Mouse (Mus musculus): ENCODE measurements at regions not wholly inside any gene's neighbourhood (a gene's known extent, or its start where the extent isn't known, plus 50 kb on each side); places are given as distances from the start of the nearest gene placed in this dataset.

DNA sequence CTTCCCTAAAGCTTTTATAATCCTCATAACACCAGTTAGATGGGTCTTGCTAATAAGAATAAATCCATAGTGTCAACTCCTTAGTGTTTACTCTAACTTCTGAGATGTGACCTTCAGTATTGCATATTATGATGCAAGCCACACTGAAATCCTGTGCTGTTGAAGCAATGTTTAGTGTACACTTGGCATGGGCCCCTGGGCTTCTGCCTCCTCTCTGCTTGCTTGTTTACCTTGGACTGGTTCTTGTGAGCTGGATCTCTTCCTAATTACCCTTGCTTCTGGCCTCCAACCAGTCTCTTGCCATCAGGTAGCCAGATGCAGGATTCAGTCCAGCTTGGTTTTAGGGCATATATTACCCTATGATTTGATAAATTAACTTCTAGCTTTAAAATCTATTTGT is 57.0 kb downstream of the Rgs2 start:
- H3K4me3 ChIP-seq (ENCODE audit: low read depth, low read length): no peak overlapping the region
- no peaks in the 10 kb centered on the region for H3K27me3 ChIP-seq (ENCODE audit: insufficient read depth, low read length)
- H3K4me1 ChIP-seq (ENCODE audit: insufficient read depth): no peaks in the 10 kb centered on the region
- H3K27ac ChIP-seq (ENCODE audit: low read depth): no peak overlapping the region
- ATAC-seq (ENCODE audit: insufficient read depth) (peak; percentile 66; the same call in 1 of the 2 replicates), DNase-seq (peak; percentile 51)
- H3K9ac ChIP-seq: no peak overlapping the region
- H3K36me3 ChIP-seq (ENCODE audit: insufficient read depth): no peaks in the 10 kb centered on the region
- H3K9me3 ChIP-seq (ENCODE audit: low read depth, low read length): no peaks in the 10 kb centered on the region
- H3K4me2 ChIP-seq: no peak overlapping the region
- no peak for TF ChIP-seq CTCF (IDR thresholded peaks at IDR 0.05; ENCODE audit: low read depth)

- ATAC-seq (ENCODE audit: insufficient read depth) (peak; percentile 77), DNase-seq (peak; percentile 61)
- Histone ChIP-seq H3K4me3 (ENCODE audit: low read depth, low read length) (no peak overlapping the region), H3K36me3 (ENCODE audit: insufficient read depth) (no peaks in the 10 kb centered on the region), H3K9ac (no peak overlapping the region), H3K27ac (ENCODE audit: low read depth) (no peak overlapping the region), H3K4me1 (ENCODE audit: insufficient read depth) (no peaks in the 10 kb centered on the region), H3K27me3 (ENCODE audit: insufficient read depth, low read length) (no peaks in the 10 kb centered on the region), H3K9me3 (ENCODE audit: low read depth, low read length) (no peaks in the 10 kb centered on the region), H3K4me2 (no peak overlapping the region)
- WGBS: 62% methylated on average over 5 of the region's 5 CpGs
- TF ChIP-seq CTCF (IDR thresholded peaks at IDR 0.05; ENCODE audit: low read depth): no peak
These were observed 62.5 kb downstream of the Rgs2 start for GRCm38 (mm10) chr1:143941465-143941864.

DNA sequence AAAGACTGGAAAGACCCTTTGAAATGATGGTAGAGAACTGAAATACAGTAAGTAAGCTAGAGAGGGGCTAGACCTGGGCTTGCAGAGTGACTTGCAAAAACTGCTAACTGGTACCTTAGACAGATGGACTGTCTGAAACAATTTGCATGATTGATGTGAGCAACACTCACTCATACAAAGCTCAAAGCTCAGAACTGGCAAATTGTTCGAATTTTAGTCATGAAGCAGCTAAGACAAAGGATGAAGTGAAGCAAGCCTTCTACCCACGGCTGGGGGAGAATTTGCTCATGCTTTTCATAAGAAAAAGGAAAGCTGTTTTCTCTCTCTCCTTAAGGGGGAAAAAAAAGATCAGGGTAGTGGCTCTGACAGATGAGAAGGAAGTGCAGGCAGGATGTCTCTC is 64.5 kb downstream of the Rgs2 start:
- Histone ChIP-seq H3K4me1 (ENCODE audit: insufficient read depth) (no peaks in the 10 kb centered on the region), H3K4me3 (ENCODE audit: low read depth, low read length) (no peak overlapping the region), H3K27ac (ENCODE audit: low read depth) (no peak overlapping the region), H3K9me3 (ENCODE audit: low read depth, low read length) (no peaks in the 10 kb centered on the region), H3K4me2 (no peak overlapping the region), H3K36me3 (ENCODE audit: insufficient read depth) (no peaks in the 10 kb centered on the region), H3K9ac (no peak overlapping the region), H3K27me3 (ENCODE audit: insufficient read depth, low read length) (no peaks in the 10 kb centered on the region)
- no peak for DNase-seq
- ATAC-seq (ENCODE audit: insufficient read depth): no peak
- no peak for TF ChIP-seq CTCF (IDR thresholded peaks at IDR 0.05; ENCODE audit: low read depth)
- 23% methylated on average over 2 of the region's 2 CpGs for WGBS

- Histone ChIP-seq H3K27ac (ENCODE audit: low read depth) (no peak overlapping the region), H3K27me3 (ENCODE audit: insufficient read depth, low read length) (no peaks in the 10 kb centered on the region), H3K36me3 (ENCODE audit: insufficient read depth) (no peaks in the 10 kb centered on the region), H3K9me3 (ENCODE audit: low read depth, low read length) (no peaks in the 10 kb centered on the region), H3K4me1 (ENCODE audit: insufficient read depth) (no peaks in the 10 kb centered on the region), H3K4me2 (no peak overlapping the region), H3K4me3 (ENCODE audit: low read depth, low read length) (no peak overlapping the region), H3K9ac (no peak overlapping the region)
- no peak for DNase-seq
- TF ChIP-seq CTCF (IDR thresholded peaks at IDR 0.05; ENCODE audit: low read depth): no peak
- WGBS: 55% methylated on average over 3 of the region's 3 CpGs
- ATAC-seq (ENCODE audit: insufficient read depth): no peak
These were observed 65.4 kb downstream of the Rgs2 start for GRCm38 (mm10) chr1:143938569-143938968.

GRCm38 (mm10) chr1:143930798-143931197 is 73.2 kb downstream of the Rgs2 start:
- no peaks in the 10 kb centered on the region for H3K27me3 ChIP-seq (ENCODE audit: insufficient read depth, low read length)
- H3K27ac ChIP-seq (ENCODE audit: low read depth): no peak overlapping the region
- DNase-seq (no peak), ATAC-seq (ENCODE audit: insufficient read depth) (no peak)
- no peaks in the 10 kb centered on the region for H3K9me3 ChIP-seq (ENCODE audit: low read depth, low read length)
- H3K4me3 ChIP-seq (ENCODE audit: low read depth, low read length): no peak overlapping the region
- WGBS: 77% methylated on average over 3 of the region's 3 CpGs
- no peaks in the 10 kb centered on the region for H3K36me3 ChIP-seq (ENCODE audit: insufficient read depth)
- H3K9ac ChIP-seq: no peak overlapping the region
- TF ChIP-seq CTCF (IDR thresholded peaks at IDR 0.05; ENCODE audit: low read depth): no peak
- H3K4me1 ChIP-seq (ENCODE audit: insufficient read depth): no peaks in the 10 kb centered on the region
- H3K4me2 ChIP-seq: no peak overlapping the region

GRCm38 (mm10) chr1:143929567-143930165 is 74.3 kb downstream of the Rgs2 start:
- Histone ChIP-seq H3K27ac (ENCODE audit: low read depth) (no peak overlapping the region), H3K4me1 (ENCODE audit: insufficient read depth) (no peaks in the 10 kb centered on the region), H3K9me3 (ENCODE audit: low read depth, low read length) (no peaks in the 10 kb centered on the region), H3K4me3 (ENCODE audit: low read depth, low read length) (no peak overlapping the region), H3K36me3 (ENCODE audit: insufficient read depth) (no peaks in the 10 kb centered on the region), H3K9ac (no peak overlapping the region), H3K4me2 (no peak overlapping the region), H3K27me3 (ENCODE audit: insufficient read depth, low read length) (no peaks in the 10 kb centered on the region)
- WGBS: 59% methylated on average over 5 of the region's 5 CpGs
- no peak for TF ChIP-seq CTCF (IDR thresholded peaks at IDR 0.05; ENCODE audit: low read depth)
- no peak for DNase-seq
- ATAC-seq (ENCODE audit: insufficient read depth): no peak

- no peak for ATAC-seq (ENCODE audit: insufficient read depth)
- 0 out of 2 replicates have a peak, but pooled peaks cover 3% of the 10 kb centered on the region for H3K4me1 ChIP-seq (ENCODE audit: insufficient read depth)
- H3K36me3 ChIP-seq (ENCODE audit: insufficient read depth): no peaks in the 10 kb centered on the region
- DNase-seq: no peak
- H3K27me3 ChIP-seq (ENCODE audit: insufficient read depth, low read length): no peaks in the 10 kb centered on the region
- no peak overlapping the region for H3K27ac ChIP-seq (ENCODE audit: low read depth)
- H3K4me2 ChIP-seq: no peak overlapping the region
- H3K4me3 ChIP-seq (ENCODE audit: low read depth, low read length): no peak overlapping the region
- no peak overlapping the region for H3K9ac ChIP-seq
- 60% methylated on average over 1 of the region's 1 CpGs for WGBS
- no peaks in the 10 kb centered on the region for H3K9me3 ChIP-seq (ENCODE audit: low read depth, low read length)
- no peak for TF ChIP-seq CTCF (IDR thresholded peaks at IDR 0.05; ENCODE audit: low read depth)
These were observed 81.5 kb downstream of the Rgs2 start for GRCm38 (mm10) chr1:143922499-143922898.

DNA sequence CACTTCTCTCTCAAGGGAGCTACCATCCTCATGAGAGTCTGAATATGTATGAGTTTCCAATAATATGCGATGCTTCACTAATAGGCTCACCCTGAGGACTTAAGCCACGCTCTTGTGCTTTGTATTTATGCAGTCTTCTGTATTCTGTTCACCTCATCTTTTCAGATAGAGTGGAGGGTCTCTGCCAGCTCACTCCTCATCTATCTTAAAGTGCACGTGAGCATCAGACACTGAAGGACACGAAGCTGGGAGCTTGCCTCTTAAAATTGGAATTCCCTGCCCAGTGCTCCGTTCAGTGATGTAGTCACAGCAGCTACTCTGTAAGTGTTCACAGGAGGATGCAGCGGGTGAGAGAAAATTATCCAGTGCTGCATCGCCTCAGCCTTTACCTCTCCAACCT is 83.7 kb downstream of the Rgs2 start:
- no peak overlapping the region for H3K9ac ChIP-seq
- H3K4me2 ChIP-seq: no peak overlapping the region
- WGBS: 64% methylated on average over 7 of the region's 7 CpGs
- H3K4me3 ChIP-seq (ENCODE audit: low read depth, low read length): no peak overlapping the region
- no peak for TF ChIP-seq CTCF (IDR thresholded peaks at IDR 0.05; ENCODE audit: low read depth)
- H3K4me1 ChIP-seq (ENCODE audit: insufficient read depth): 0 out of 2 replicates have a peak, but pooled peaks cover 3% of the 10 kb centered on the region
- ATAC-seq (ENCODE audit: insufficient read depth) (no peak), DNase-seq (no peak)
- no peak overlapping the region for H3K27ac ChIP-seq (ENCODE audit: low read depth)
- H3K36me3 ChIP-seq (ENCODE audit: insufficient read depth): no peaks in the 10 kb centered on the region
- H3K27me3 ChIP-seq (ENCODE audit: insufficient read depth, low read length): no peaks in the 10 kb centered on the region
- H3K9me3 ChIP-seq (ENCODE audit: low read depth, low read length): no peaks in the 10 kb centered on the region

All from lung, embryonic 14.5 days (tissue).